ENCODE assay signal across 9 mouse cellular contexts in genomic region chr2:27770205-27770604, GRCm38 (mm10).
DNase-seq lines count a peak whose midpoint lies in the region; ATAC-seq and TF ChIP-seq lines count a peak whose summit lies in the region.
"Had no signal": no experiment of that assay in that cellular context is flagged by ENCODE, and none has a peak within 500 bp of the region (broad histone marks: within the 10 kb centered on the region; RNA-seq: fewer than 3 reads in every experiment).

No protein-coding gene starts in this region.

- no peak overlapping the region for H3K4me2 ChIP-seq in kidney, embryonic 16.5 days (replicated peaks; ENCODE audit: low read depth, low read length)

- no peak overlapping the region for H3K9ac ChIP-seq in kidney, embryonic 16.5 days (replicated peaks; ENCODE audit: low read length)
- H3K9ac ChIP-seq in ES-E14 (ENCODE audit: insufficient read depth, low read depth, low read length, poor library complexity, severe bottlenecking), result no peak overlapping the region

- in situ Hi-C loops in ES-E14 (cut with MboI; ENCODE audit: low sequenced_read_pairs in 2 of 2, unreplicated experiment in 2 of 2), result loop anchor here (10.0 to 25.0 kb wide), 3 partner anchors 205 to 645 kb away; no protein-coding TSS in a partner anchor

- H3K4me3 ChIP-seq in kidney, embryonic 16.5 days (ENCODE audit: low read length), result no peak overlapping the region
- H3K4me3 ChIP-seq in ES-E14 (ENCODE audit: insufficient read depth in 1 of 2, low read depth in 1 of 2, low read length in 2 of 2, poor library complexity in 1 of 2, severe bottlenecking in 1 of 2), result no peak overlapping the region
- no peak overlapping the region for H3K4me3 ChIP-seq in lung, adult 2 months (replicated peaks; ENCODE audit: extremely low read depth, low read depth, low read length)
- H3K4me3 ChIP-seq: megakaryocyte, embryonic 14.5 days had no signal

- no peaks in the 10 kb centered on the region for H3K9me3 ChIP-seq in kidney, embryonic 16.5 days (ENCODE audit: low read length)
- no peaks in the 10 kb centered on the region for H3K9me3 ChIP-seq in ES-E14 (ENCODE audit: control insufficient read depth, insufficient read depth, low read depth, low read length)
- H3K9me3 ChIP-seq: megakaryocyte, embryonic 14.5 days had no signal

- no peak overlapping the region for H3K27ac ChIP-seq in kidney, embryonic 16.5 days (ENCODE audit: low read length)
- H3K27ac ChIP-seq in ES-E14 (ENCODE audit: insufficient read depth, low read depth, low read length, poor library complexity, severe bottlenecking), result no peak overlapping the region

- no peak for ATAC-seq in kidney, embryonic 16.5 days (ENCODE audit: low FRiP score, low TSS enrichment)
- no peak for ATAC-seq in monocyte, adult 5-6 weeks (replicated peaks; ENCODE audit: insufficient number of reproducible peaks, low FRiP score, low TSS enrichment, poor library complexity, severe bottlenecking)

- H3K27me3 ChIP-seq in kidney, embryonic 16.5 days (ENCODE audit: insufficient read depth, low read length), result no peaks in the 10 kb centered on the region

- H3K36me3 ChIP-seq in kidney, embryonic 16.5 days (ENCODE audit: insufficient read depth, low read length), result no peaks in the 10 kb centered on the region
- no peaks in the 10 kb centered on the region for H3K36me3 ChIP-seq in ES-E14 (ENCODE audit: control insufficient read depth, insufficient read depth, low read length, poor library complexity, severe bottlenecking)

- TF ChIP-seq CTCF in lung, adult 2 months (IDR thresholded peaks at IDR 0.05; ENCODE audit: insufficient read depth, low read length), result peak; percentile 86

- peaks cover 32% of the 10 kb centered on the region for H3K4me1 ChIP-seq in kidney, embryonic 16.5 days (ENCODE audit: insufficient read depth, low read length)
- H3K4me1 ChIP-seq in ES-E14 (ENCODE audit: control insufficient read depth in 2 of 2, insufficient read depth in 2 of 2, low read length in 2 of 2, poor library complexity in 1 of 2), result 0 out of 4 replicates have a peak, but pooled peaks cover 0 to 2% of the 10 kb centered on the region in 2 experiments
- H3K4me1 ChIP-seq in lung, adult 2 months (ENCODE audit: control insufficient read depth, insufficient read depth, low read length), result peaks cover 8% of the 10 kb centered on the region
- H3K4me1 ChIP-seq: megakaryocyte, embryonic 14.5 days had no signal

- TF ChIP-seq POLR2A in lung, adult 2 months (IDR thresholded peaks at IDR 0.05; ENCODE audit: borderline replicate concordance, extremely low read depth, low read depth, low read length), result no peak

- DNase-seq in kidney, adult 18-20 months, result peak; percentile 62
- peak; percentile 60 for DNase-seq in ES-E14 (ENCODE audit: low read depth, low spot score)
- peak; percentile 36 for DNase-seq in c-Kit-positive CD71-positive TER-119-negative erythroid progenitor cells, embryonic 14.5 days (ENCODE audit: low read depth)
- DNase-seq in forelimb bud, embryonic 11.5 days (ENCODE audit: low read depth, low spot score), result peak; percentile 78
- DNase-seq in lung, adult 2 months, result no peak
- DNase-seq in right cerebral cortex, adult 2 months (ENCODE audit: low spot score in 2 of 2), result peak; percentile 72 to 79

- 3% methylated on average over 4 of the region's 4 CpGs for WGBS in kidney, embryonic 16.5 days
- 4% methylated on average over 4 of the region's 4 CpGs for WGBS in lung, adult 2 months

TF ChIP-seq in ES-E14, 5 proteins besides CTCF, POLR2A, EP300 and RAD21:
- TF ChIP-seq HCFC1 (IDR thresholded peaks at IDR 0.05; ENCODE audit: borderline replicate concordance, insufficient read depth, low read length) (no peak), MAFK (IDR thresholded peaks at IDR 0.05; ENCODE audit: insufficient read depth, low read depth, low read length) (no peak), CHD2 (IDR thresholded peaks at IDR 0.05; ENCODE audit: low read depth, low read length) (no peak), ZC3H11A (IDR thresholded peaks at IDR 0.05; ENCODE audit: borderline replicate concordance, low read depth, low read length) (peak; percentile 66; the same call in 1 of the 2 replicates)
